Mouse (Mus musculus): ENCODE results near the gene Apol7a. TPM values are rescaled to one million over a fixed set of nuclear protein-coding genes. Genes with fewer than 3 reads are reported as not detected.
"Not testable (repeated sequence)": the region's sequence is repeated elsewhere in the genome, so short reads cannot be mapped to it uniquely, and the experiment has no call there.

Gene Apol7a
- polyA plus RNA-seq, 1 experiment from 2014 or later: not detected

- H3K36me3 ChIP-seq (ENCODE audit: control insufficient read depth, insufficient read depth, low read length); H3K9me3 ChIP-seq (ENCODE audit: control insufficient read depth, low read length); H3K4me2 ChIP-seq (ENCODE audit: low read depth, severe bottlenecking); ATAC-seq (ENCODE audit: insufficient number of reproducible peaks, low FRiP score, low TSS enrichment, low read depth); DNase-seq (ENCODE audit: low spot score); H3K9ac ChIP-seq (ENCODE audit: low read length); H3K27ac ChIP-seq (replicated peaks; ENCODE audit: low read depth, low read length); H3K4me1 ChIP-seq (ENCODE audit: control insufficient read depth, insufficient read depth, low read length); H3K27me3 ChIP-seq (ENCODE audit: control insufficient read depth, insufficient read depth, low read length); H3K4me3 ChIP-seq (ENCODE audit: low read depth, low read length): not testable (repeated sequence)
- WGBS: 54% methylated on average over 2 of the region's 2 CpGs
Observed at GRCm38 (mm10) chr15:77415653-77416052, 16.7 kb upstream of the Apol7a start.

GRCm38 (mm10) chr15:77412695-77413094 lies 13.8 kb upstream of the Apol7a start:
- not testable (repeated sequence) for H3K4me2 ChIP-seq (ENCODE audit: low read depth, severe bottlenecking)
- WGBS: 33% methylated on average over 4 of the region's 4 CpGs

GRCm38 (mm10) chr15:77411035-77411434 lies 12.1 kb upstream of the Apol7a start, which contains the start of gene Apol9a:
TSS of gene Apol9a (minus strand) at chr15:77411135.
- DNase-seq (ENCODE audit: low spot score); H3K27ac ChIP-seq (replicated peaks; ENCODE audit: low read depth, low read length); H3K4me3 ChIP-seq (ENCODE audit: low read depth, low read length); H3K9ac ChIP-seq (ENCODE audit: low read length); H3K4me2 ChIP-seq (ENCODE audit: low read depth, severe bottlenecking); H3K4me1 ChIP-seq (ENCODE audit: control insufficient read depth, insufficient read depth, low read length); H3K9me3 ChIP-seq (ENCODE audit: control insufficient read depth, low read length); H3K36me3 ChIP-seq (ENCODE audit: control insufficient read depth, insufficient read depth, low read length); H3K27me3 ChIP-seq (ENCODE audit: control insufficient read depth, insufficient read depth, low read length); ATAC-seq (ENCODE audit: insufficient number of reproducible peaks, low FRiP score, low TSS enrichment, low read depth): not testable (repeated sequence)
- no CpG with 5 or more reads among the region's 4 CpGs for WGBS

More at GRCm38 (mm10) chr15:77412695-77413094, 13.8 kb upstream of the Apol7a start:
- not testable (repeated sequence) for ATAC-seq (ENCODE audit: insufficient number of reproducible peaks, low FRiP score, low TSS enrichment, low read depth); H3K4me1 ChIP-seq (ENCODE audit: control insufficient read depth, insufficient read depth, low read length); DNase-seq (ENCODE audit: low spot score); H3K4me3 ChIP-seq (ENCODE audit: low read depth, low read length); H3K27ac ChIP-seq (replicated peaks; ENCODE audit: low read depth, low read length); H3K9ac ChIP-seq (ENCODE audit: low read length); H3K9me3 ChIP-seq (ENCODE audit: control insufficient read depth, low read length); H3K27me3 ChIP-seq (ENCODE audit: control insufficient read depth, insufficient read depth, low read length); H3K36me3 ChIP-seq (ENCODE audit: control insufficient read depth, insufficient read depth, low read length)

GRCm38 (mm10) chr15:77406370-77406769 lies 7.5 kb upstream of the Apol7a start:
- not testable (repeated sequence) for ATAC-seq (ENCODE audit: insufficient number of reproducible peaks, low FRiP score, low TSS enrichment, low read depth); H3K27ac ChIP-seq (replicated peaks; ENCODE audit: low read depth, low read length); H3K9me3 ChIP-seq (ENCODE audit: control insufficient read depth, low read length); H3K27me3 ChIP-seq (ENCODE audit: control insufficient read depth, insufficient read depth, low read length); H3K4me1 ChIP-seq (ENCODE audit: control insufficient read depth, insufficient read depth, low read length); H3K9ac ChIP-seq (ENCODE audit: low read length); H3K4me2 ChIP-seq (ENCODE audit: low read depth, severe bottlenecking); H3K36me3 ChIP-seq (ENCODE audit: control insufficient read depth, insufficient read depth, low read length); DNase-seq (ENCODE audit: low spot score); H3K4me3 ChIP-seq (ENCODE audit: low read depth, low read length)
- WGBS: 88% methylated on average over 10 of the region's 10 CpGs

GRCm38 (mm10) chr15:77397450-77398132 lies 1.3 kb downstream of the Apol7a start:
- 81% methylated on average over 11 of the region's 11 CpGs for WGBS
- not testable (repeated sequence) for H3K36me3 ChIP-seq (ENCODE audit: control insufficient read depth, insufficient read depth, low read length); H3K9ac ChIP-seq (ENCODE audit: low read length); H3K27ac ChIP-seq (replicated peaks; ENCODE audit: low read depth, low read length); H3K27me3 ChIP-seq (ENCODE audit: control insufficient read depth, insufficient read depth, low read length); H3K4me3 ChIP-seq (ENCODE audit: low read depth, low read length); H3K4me1 ChIP-seq (ENCODE audit: control insufficient read depth, insufficient read depth, low read length); H3K4me2 ChIP-seq (ENCODE audit: low read depth, severe bottlenecking); ATAC-seq (ENCODE audit: insufficient number of reproducible peaks, low FRiP score, low TSS enrichment, low read depth); H3K9me3 ChIP-seq (ENCODE audit: control insufficient read depth, low read length); DNase-seq (ENCODE audit: low spot score)

GRCm38 (mm10) chr15:77393832-77394231 lies 5.1 kb downstream of the Apol7a start:
- not testable (repeated sequence) for ATAC-seq (ENCODE audit: insufficient number of reproducible peaks, low FRiP score, low TSS enrichment, low read depth); H3K4me1 ChIP-seq (ENCODE audit: control insufficient read depth, insufficient read depth, low read length); H3K27ac ChIP-seq (replicated peaks; ENCODE audit: low read depth, low read length); H3K4me2 ChIP-seq (ENCODE audit: low read depth, severe bottlenecking); H3K36me3 ChIP-seq (ENCODE audit: control insufficient read depth, insufficient read depth, low read length); H3K27me3 ChIP-seq (ENCODE audit: control insufficient read depth, insufficient read depth, low read length); H3K4me3 ChIP-seq (ENCODE audit: low read depth, low read length); DNase-seq (ENCODE audit: low spot score); H3K9ac ChIP-seq (ENCODE audit: low read length); H3K9me3 ChIP-seq (ENCODE audit: control insufficient read depth, low read length)
- 76% methylated on average over 3 of the region's 3 CpGs for WGBS

- no peak overlapping the region for H3K9ac ChIP-seq (ENCODE audit: low read length)
- H3K36me3 ChIP-seq (ENCODE audit: control insufficient read depth, insufficient read depth, low read length): no peaks in the 10 kb centered on the region
- DNase-seq (ENCODE audit: low spot score) (no peak), ATAC-seq (ENCODE audit: insufficient number of reproducible peaks, low FRiP score, low TSS enrichment, low read depth) (no peak)
- H3K27ac ChIP-seq (replicated peaks; ENCODE audit: low read depth, low read length): no peak overlapping the region
- H3K27me3 ChIP-seq (ENCODE audit: control insufficient read depth, insufficient read depth, low read length): no peaks in the 10 kb centered on the region
- WGBS: 80% methylated on average over 2 of the region's 2 CpGs
- H3K9me3 ChIP-seq (ENCODE audit: control insufficient read depth, low read length): no peaks in the 10 kb centered on the region
- no peak overlapping the region for H3K4me3 ChIP-seq (ENCODE audit: low read depth, low read length)
- H3K4me2 ChIP-seq (ENCODE audit: low read depth, severe bottlenecking): no peak overlapping the region
- H3K4me1 ChIP-seq (ENCODE audit: control insufficient read depth, insufficient read depth, low read length): no peaks in the 10 kb centered on the region
Observed at GRCm38 (mm10) chr15:77387462-77387861, 11.4 kb downstream of the Apol7a start.

GRCm38 (mm10) chr15:77384340-77385030 lies 14.4 kb downstream of the Apol7a start:
- no peak overlapping the region for H3K9ac ChIP-seq (ENCODE audit: low read length)

More at GRCm38 (mm10) chr15:77384340-77385030, 14.4 kb downstream of the Apol7a start:
- Histone ChIP-seq H3K9me3 (ENCODE audit: control insufficient read depth, low read length) (no peaks in the 10 kb centered on the region), H3K36me3 (ENCODE audit: control insufficient read depth, insufficient read depth, low read length) (no peaks in the 10 kb centered on the region), H3K4me2 (ENCODE audit: low read depth, severe bottlenecking) (no peak overlapping the region), H3K27me3 (ENCODE audit: control insufficient read depth, insufficient read depth, low read length) (no peaks in the 10 kb centered on the region), H3K4me1 (ENCODE audit: control insufficient read depth, insufficient read depth, low read length) (no peaks in the 10 kb centered on the region), H3K4me3 (ENCODE audit: low read depth, low read length) (no peak overlapping the region), H3K27ac (replicated peaks; ENCODE audit: low read depth, low read length) (no peak overlapping the region)
- WGBS: 91% methylated on average over 7 of the region's 7 CpGs
- DNase-seq (ENCODE audit: low spot score): no peak
- ATAC-seq (ENCODE audit: insufficient number of reproducible peaks, low FRiP score, low TSS enrichment, low read depth): no peak

Measured in limb, embryonic 11.5 days (tissue).